Mouse (Mus musculus) CD8-positive naive resting alpha-beta T cell, adult 57 days (primary cell): ENCODE data around the gene Cd47. TPM values are rescaled to one million over a fixed set of nuclear protein-coding genes. Genes with fewer than 3 reads are reported as not detected.

Experiments
- total RNA-seq: library from RNA; stranded (reverse); gene quantifications from one replicate; pipeline ENCODE4 v1.2.4, GENCODE M21; 2023

Cd47 gene
- 238 TPM for total RNA-seq

DNA sequence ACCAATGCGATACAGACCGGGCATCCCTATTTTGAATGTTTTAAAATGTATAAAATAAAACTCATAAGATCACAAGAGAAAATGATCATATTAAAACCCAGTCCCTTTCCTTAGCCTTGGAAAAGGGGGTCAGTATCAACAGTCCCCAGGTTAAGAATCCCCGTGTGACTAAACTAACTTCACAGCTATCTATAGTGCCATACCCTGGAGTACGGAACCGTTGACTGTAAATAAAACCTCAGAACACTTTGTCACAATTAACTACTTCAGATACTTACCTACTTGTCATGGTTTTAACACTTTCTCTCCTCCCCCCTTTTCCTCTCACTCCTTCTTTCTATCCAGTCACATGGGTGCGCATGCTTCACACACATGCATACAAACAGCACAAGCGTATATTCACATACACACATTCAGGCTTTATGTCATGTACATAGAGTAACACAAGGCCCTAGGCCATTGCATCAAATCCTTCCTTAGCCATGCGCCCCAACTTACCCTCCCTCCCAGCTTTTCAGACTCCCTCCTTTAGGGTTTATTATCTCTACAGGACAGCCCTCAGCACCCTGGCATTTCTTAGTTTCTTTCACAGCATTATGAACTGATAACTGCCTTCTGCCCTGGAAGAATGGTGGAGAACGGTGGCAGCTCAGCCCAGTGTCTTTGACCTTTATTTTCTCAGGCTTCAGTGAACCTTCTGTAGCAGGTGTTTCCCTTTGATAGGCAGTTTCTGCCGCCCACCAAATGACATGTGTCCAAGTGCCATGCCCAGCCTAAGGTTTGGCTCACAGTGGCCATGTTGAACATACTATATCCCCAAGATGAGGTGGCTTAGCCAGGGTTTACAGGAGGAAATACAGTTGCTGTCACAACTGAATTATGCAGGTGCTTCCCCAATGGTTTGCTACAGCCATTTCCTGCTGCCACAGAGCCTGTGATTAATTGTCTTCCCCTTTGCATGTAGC, at the start of gene Cd47:
Cd47 (plus strand) TSS at position 937 of the 965 bp plus-strand sequence.

Other genes with a start within 250 kb of the Cd47 start
- 5.4 TPM for gene Ift57, start 101.3 kb upstream of the Cd47 start, total RNA-seq